28 mouse cellular contexts compared by ENCODE assay signal in the genomic region with DNA sequence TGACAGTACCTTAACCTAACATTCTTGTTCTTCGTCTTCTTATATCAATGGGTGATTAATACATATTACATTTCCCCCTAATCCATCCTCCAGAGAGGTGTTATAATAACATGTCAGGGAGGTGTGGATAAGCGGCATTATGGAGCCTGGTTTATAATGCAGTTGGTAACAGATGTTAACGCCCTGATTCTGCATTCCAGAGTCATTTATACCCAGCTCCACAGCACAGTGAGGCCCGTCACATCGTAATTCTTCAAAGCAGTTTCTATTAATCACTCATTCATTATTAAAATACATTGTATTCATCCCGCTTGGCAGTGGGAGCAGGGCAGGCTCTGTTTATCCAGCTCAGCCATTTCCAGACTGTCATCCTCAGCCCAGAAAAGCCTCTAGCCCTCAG. TPM values are rescaled to one million over a fixed set of nuclear protein-coding genes. Genes with fewer than 3 reads are reported as not detected.
DNase-seq lines count a peak whose midpoint lies in the region; ATAC-seq lines count a peak whose summit lies in the region.
"Had no signal": no experiment of that assay in that cellular context is flagged by ENCODE, and none has a peak within 500 bp of the region (broad histone marks: within the 10 kb centered on the region; RNA-seq: fewer than 3 reads in every experiment).

No protein-coding gene starts in this region.

- H3K4me3 ChIP-seq in forebrain, embryonic 14.5 days (ENCODE audit: low read depth, low read length), result no peak overlapping the region
- H3K4me3 ChIP-seq in forebrain, embryonic 12.5 days (replicated peaks), result no peak overlapping the region
- H3K4me3 ChIP-seq in limb, embryonic 11.5 days (ENCODE audit: low read depth, low read length), result no peak overlapping the region
- no peak overlapping the region for H3K4me3 ChIP-seq in limb, embryonic 10.5 days
- no peak overlapping the region for H3K4me3 ChIP-seq in midbrain, embryonic 14.5 days (replicated peaks; ENCODE audit: low read depth, low read length)
- H3K4me3 ChIP-seq: embryonic facial prominence, embryonic 13.5 days; erythroblast, embryonic 14.5 days; forebrain, embryonic 15.5 days; heart, embryonic 15.5 days; limb, embryonic 13.5 days; liver, embryonic 13.5 days had no signal

- no peak overlapping the region for H3K9ac ChIP-seq in forebrain, embryonic 14.5 days (ENCODE audit: low read length)
- no peak overlapping the region for H3K9ac ChIP-seq in forebrain, embryonic 12.5 days
- no peak overlapping the region for H3K9ac ChIP-seq in limb, embryonic 11.5 days (ENCODE audit: low read length)
- H3K9ac ChIP-seq in midbrain, embryonic 14.5 days (replicated peaks; ENCODE audit: low read length), result no peak overlapping the region
- H3K9ac ChIP-seq: embryonic facial prominence, embryonic 13.5 days; forebrain, embryonic 15.5 days; heart, embryonic 15.5 days; limb, embryonic 13.5 days; liver, embryonic 13.5 days had no signal

- no peaks in the 10 kb centered on the region for H3K36me3 ChIP-seq in forebrain, embryonic 14.5 days (ENCODE audit: control insufficient read depth, insufficient read depth, low read length)
- no peaks in the 10 kb centered on the region for H3K36me3 ChIP-seq in forebrain, embryonic 12.5 days (replicated peaks)
- H3K36me3 ChIP-seq in limb, embryonic 11.5 days (ENCODE audit: control insufficient read depth, insufficient read depth, low read length), result no peaks in the 10 kb centered on the region
- no peaks in the 10 kb centered on the region for H3K36me3 ChIP-seq in limb, embryonic 10.5 days
- H3K36me3 ChIP-seq in midbrain, embryonic 14.5 days (ENCODE audit: control insufficient read depth, insufficient read depth, low read length), result no peaks in the 10 kb centered on the region
- H3K36me3 ChIP-seq: embryonic facial prominence, embryonic 13.5 days; forebrain, embryonic 15.5 days; heart, embryonic 15.5 days; limb, embryonic 13.5 days; liver, embryonic 13.5 days had no signal

- ATAC-seq in forebrain, embryonic 14.5 days, result peak; percentile 20; the same call in 1 of the 2 replicates
- ATAC-seq in forebrain, embryonic 12.5 days (ENCODE audit: low FRiP score), result no peak
- no peak for ATAC-seq in limb, embryonic 11.5 days (ENCODE audit: insufficient number of reproducible peaks, low FRiP score, low TSS enrichment, low read depth)
- no peak for ATAC-seq in midbrain, embryonic 14.5 days (ENCODE audit: low FRiP score, low TSS enrichment)
- ATAC-seq: activated CD4-positive, CD25-positive, alpha-beta regulatory T cell, adult 4 months; forebrain, embryonic 15.5 days had no signal

- peak; percentile 38 for DNase-seq in forebrain, embryonic 14.5 days (ENCODE audit: low spot score)
- peak; percentile 21 for DNase-seq in limb, embryonic 11.5 days (ENCODE audit: low spot score)
- DNase-seq in limb, embryonic 10.5 days (ENCODE audit: low spot score), result no peak
- peak; percentile 47 for DNase-seq in midbrain, embryonic 14.5 days
- DNase-seq in retina, postnatal 1 day, result peak; percentile 8
- DNase-seq in gastrocnemius, postnatal 25 days, result no peak
- DNase-seq: adrenal gland, adult 8-10 months; cerebellum, adult 8-10 months; cerebellum, postnatal 36 days; embryo, embryonic 11 days; gastrocnemius, postnatal 36 days; heart, postnatal 4 days; kidney, adult 9 months; kidney, postnatal 14 days; liver, embryonic 13.5 days; lung, adult 2 months; thymus, adult 18-20 months; thymus, postnatal 36 days had no signal

- no peaks in the 10 kb centered on the region for H3K9me3 ChIP-seq in forebrain, embryonic 14.5 days (replicated peaks; ENCODE audit: control insufficient read depth, low read length)
- H3K9me3 ChIP-seq in forebrain, embryonic 12.5 days, result no peaks in the 10 kb centered on the region
- no peaks in the 10 kb centered on the region for H3K9me3 ChIP-seq in limb, embryonic 11.5 days (ENCODE audit: control insufficient read depth, low read length)
- no peaks in the 10 kb centered on the region for H3K9me3 ChIP-seq in limb, embryonic 10.5 days (replicated peaks)
- H3K9me3 ChIP-seq in midbrain, embryonic 14.5 days (ENCODE audit: control insufficient read depth, low read length), result no peaks in the 10 kb centered on the region
- H3K9me3 ChIP-seq: forebrain, embryonic 15.5 days; heart, embryonic 15.5 days; limb, embryonic 13.5 days; liver, embryonic 13.5 days had no signal

- H3K4me1 ChIP-seq in forebrain, embryonic 14.5 days (ENCODE audit: control insufficient read depth, insufficient read depth, low read length), result no peaks in the 10 kb centered on the region; the same call in none of the 2 replicates
- H3K4me1 ChIP-seq in forebrain, embryonic 12.5 days, result peaks cover 9% of the 10 kb centered on the region; the same call in 1 of the 2 replicates
- no peaks in the 10 kb centered on the region for H3K4me1 ChIP-seq in limb, embryonic 11.5 days (ENCODE audit: control insufficient read depth, insufficient read depth, low read length)
- H3K4me1 ChIP-seq in limb, embryonic 10.5 days, result peaks cover 14% of the 10 kb centered on the region
- no peaks in the 10 kb centered on the region; the same call in 1 of the 2 replicates for H3K4me1 ChIP-seq in midbrain, embryonic 14.5 days (ENCODE audit: control insufficient read depth, insufficient read depth, low read length)
- H3K4me1 ChIP-seq: embryonic facial prominence, embryonic 13.5 days; heart, embryonic 15.5 days; liver, embryonic 13.5 days had no signal

- H3K27me3 ChIP-seq in forebrain, embryonic 14.5 days (replicated peaks; ENCODE audit: control insufficient read depth, insufficient read depth, low read length), result no peaks in the 10 kb centered on the region
- H3K27me3 ChIP-seq in forebrain, embryonic 12.5 days, result no peaks in the 10 kb centered on the region
- no peaks in the 10 kb centered on the region for H3K27me3 ChIP-seq in limb, embryonic 11.5 days (ENCODE audit: control insufficient read depth, insufficient read depth, low read length)
- H3K27me3 ChIP-seq in limb, embryonic 10.5 days (ENCODE audit: low read depth, poor library complexity, severe bottlenecking), result no peaks in the 10 kb centered on the region
- H3K27me3 ChIP-seq in midbrain, embryonic 14.5 days (ENCODE audit: control insufficient read depth, insufficient read depth, low read length), result no peaks in the 10 kb centered on the region
- H3K27me3 ChIP-seq: embryonic facial prominence, embryonic 13.5 days; heart, embryonic 15.5 days; limb, embryonic 13.5 days; liver, embryonic 13.5 days had no signal

- 35% methylated on average over 6 of the region's 6 CpGs for WGBS in forebrain, embryonic 14.5 days
- WGBS in forebrain, embryonic 12.5 days, result 55% methylated on average over 6 of the region's 6 CpGs
- WGBS in limb, embryonic 11.5 days, result 52% methylated on average over 6 of the region's 6 CpGs
- WGBS in limb, embryonic 10.5 days, result 55% methylated on average over 6 of the region's 6 CpGs
- 24% methylated on average over 6 of the region's 6 CpGs for WGBS in midbrain, embryonic 14.5 days

- no peak overlapping the region for H3K27ac ChIP-seq in forebrain, embryonic 14.5 days (ENCODE audit: low read depth, low read length)
- H3K27ac ChIP-seq in forebrain, embryonic 12.5 days, result no peak overlapping the region
- H3K27ac ChIP-seq in limb, embryonic 11.5 days (replicated peaks; ENCODE audit: low read depth, low read length), result no peak overlapping the region
- H3K27ac ChIP-seq in limb, embryonic 10.5 days, result no peak overlapping the region
- peak overlapping the region; percentile 52; the same call in 1 of the 2 replicates for H3K27ac ChIP-seq in midbrain, embryonic 14.5 days (replicated peaks; ENCODE audit: low read depth, low read length)
- H3K27ac ChIP-seq: embryonic facial prominence, embryonic 13.5 days; forebrain, embryonic 15.5 days; heart, embryonic 15.5 days; limb, embryonic 13.5 days; liver, embryonic 13.5 days had no signal

- no peak overlapping the region for H3K4me2 ChIP-seq in forebrain, embryonic 14.5 days (ENCODE audit: low read length)
- H3K4me2 ChIP-seq in forebrain, embryonic 12.5 days, result no peak overlapping the region
- H3K4me2 ChIP-seq in limb, embryonic 11.5 days (ENCODE audit: low read depth, severe bottlenecking), result no peak overlapping the region
- no peak overlapping the region for H3K4me2 ChIP-seq in midbrain, embryonic 14.5 days (ENCODE audit: low read length)
- H3K4me2 ChIP-seq: embryonic facial prominence, embryonic 13.5 days; forebrain, embryonic 15.5 days; heart, embryonic 15.5 days; limb, embryonic 13.5 days; liver, embryonic 13.5 days had no signal

RNA-seq across cellular contexts. Expression of a gene that starts 52.8 kb away (rescaled TPM):
- polyA plus RNA-seq in forebrain, embryonic 14.5 days (2014; fragmentation: Nextera tagmentation; extraction: Ambion mirVana), result 3.8 and 5.0 TPM in 2 replicates
- polyA plus RNA-seq in forebrain, embryonic 12.5 days (2016; fragmentation: Nextera tagmentation; extraction: Ambion mirVana), result 3.2 and 3.3 TPM in 2 replicates
- polyA plus RNA-seq in limb, embryonic 11.5 days (2014; fragmentation: Nextera tagmentation; extraction: Ambion mirVana), result 0.27 and 0.41 TPM in 2 replicates
- 1.1 and 2.3 TPM in 2 replicates for polyA plus RNA-seq in limb, embryonic 10.5 days (2016; fragmentation: Nextera tagmentation; extraction: Ambion mirVana)
- polyA plus RNA-seq in midbrain, embryonic 14.5 days (2014; fragmentation: Nextera tagmentation; extraction: Ambion mirVana), result 8.7 and 11.4 TPM in 2 replicates
- not detected for total RNA-seq in gastrocnemius, postnatal 25 days (2021)
- total RNA-seq: megakaryocyte, adult 5-6 weeks had no signal
- polyA plus RNA-seq: activated CD4-positive, CD25-positive, alpha-beta regulatory T cell, adult 4 months; erythroblast, embryonic 14.5 days; heart, embryonic 15.5 days; liver, embryonic 13.5 days had no signal

RNA-seq across cellular contexts. Expression of a gene that starts 55.0 kb away (rescaled TPM):
- 0.08 and 0.17 TPM in 2 replicates for polyA plus RNA-seq in forebrain, embryonic 14.5 days (2014; fragmentation: Nextera tagmentation; extraction: Ambion mirVana)
- polyA plus RNA-seq in forebrain, embryonic 12.5 days (2016; fragmentation: Nextera tagmentation; extraction: Ambion mirVana), result 0.10 and 0.14 TPM in 2 replicates
- not detected in 2 replicates for polyA plus RNA-seq in limb, embryonic 11.5 days (2014; fragmentation: Nextera tagmentation; extraction: Ambion mirVana)
- not detected in 2 replicates for polyA plus RNA-seq in limb, embryonic 10.5 days (2016; fragmentation: Nextera tagmentation; extraction: Ambion mirVana)
- 0.64 and 0.73 TPM in 2 replicates for polyA plus RNA-seq in midbrain, embryonic 14.5 days (2014; fragmentation: Nextera tagmentation; extraction: Ambion mirVana)
- total RNA-seq in gastrocnemius, postnatal 25 days (2021), result under 1 TPM; 0.13 to 0.15 TPM
- total RNA-seq: megakaryocyte, adult 5-6 weeks had no signal
- polyA plus RNA-seq: erythroblast, embryonic 14.5 days; heart, embryonic 15.5 days; limb, embryonic 13.5 days; liver, embryonic 13.5 days; lung, adult 2 months; small intestine, adult 2 months; stomach, embryonic 16.5 days had no signal

Comparison
In these comparisons a context has a peak if more than half of its experiments do, and no peak if none do; other contexts are left out.
1. DNase-seq: peak in forebrain, embryonic 14.5 days (single experiment), limb, embryonic 11.5 days (single experiment), midbrain, embryonic 14.5 days (single experiment) and retina, postnatal 1 day (single experiment); none in limb, embryonic 10.5 days (single experiment) and gastrocnemius, postnatal 25 days (single experiment).